Mouse (Mus musculus) kidney, embryonic 14.5 days (tissue): ENCODE measurements at regions not wholly inside any gene's neighbourhood (a gene's known extent, or its start where the extent isn't known, plus 50 kb on each side); places are given as distances from the start of the nearest gene placed in this dataset.

Source experiments
- ATAC-seq: fragments of 200-750 bp; cut with Nextera tagmentation; 2 replicates; pipeline ENCODE4 v1.8.0; 2017; ENCODE audit warnings: moderate number of reproducible peaks, mild to moderate bottlenecking, moderate TSS enrichment, moderate library complexity; ENCODE audit not compliant: low FRiP score, low TSS enrichment
- H3K27ac ChIP-seq: fragments of 300-500 bp; sonication (generic); 2 replicates; pipeline ENCODE4 v1.5.1; 2014; ENCODE audit warnings: low read depth, mild to moderate bottlenecking, low read length, moderate library complexity, mixed read lengths
- H3K27me3 ChIP-seq: fragments of 300-500 bp; sonication (generic); 2 replicates; pipeline ENCODE4 v1.6.1; 2014; ENCODE audit warnings: mild to moderate bottlenecking, low read length; ENCODE audit not compliant: control insufficient read depth, insufficient read depth
- H3K36me3 ChIP-seq: fragments of 300-500 bp; sonication (generic); 2 replicates; pipeline ENCODE4 v1.6.1; 2014; ENCODE audit warnings: low read length, mixed read lengths; ENCODE audit not compliant: control insufficient read depth, insufficient read depth
- H3K4me1 ChIP-seq: fragments of 300-500 bp; sonication (generic); 2 replicates; pipeline ENCODE4 v1.6.1; 2014; ENCODE audit warnings: low read length, mixed read lengths; ENCODE audit not compliant: control insufficient read depth, insufficient read depth
- H3K4me2 ChIP-seq: fragments of 300-500 bp; sonication (generic); replicated peaks from 2 replicates; pipeline ENCODE4 v1.6.1; 2014; ENCODE audit warnings: low read depth, mild to moderate bottlenecking, low read length
- H3K4me3 ChIP-seq: fragments of 300-500 bp; sonication (generic); 2 replicates; pipeline ENCODE4 v1.5.1; 2014; ENCODE audit warnings: mild to moderate bottlenecking, low read length
- H3K9ac ChIP-seq: fragments of 300-500 bp; sonication (generic); 2 replicates; pipeline ENCODE4 v1.6.1; 2014; ENCODE audit warnings: low read depth, mild to moderate bottlenecking, low read length, moderate library complexity
- H3K9me3 ChIP-seq: fragments of 300-500 bp; sonication (generic); 2 replicates; pipeline ENCODE4 v1.6.1; 2016; ENCODE audit warnings: low read length; ENCODE audit not compliant: control insufficient read depth
- WGBS: fragments of 180-500 bp; shearing (Covaris S2); extraction: QIAGEN DNeasy Blood & Tissue Kit; methylation state at CpG from one replicate; pipeline ENCODE4 v1.1.7; 2014; 5-methylcytosine and 5-hydroxymethylcytosine counted together

- Histone ChIP-seq H3K27ac (no peak overlapping the region), H3K4me1 (peaks cover 20% of the 10 kb centered on the region), H3K4me2 (no peak overlapping the region), H3K27me3 (no peaks in the 10 kb centered on the region), H3K9me3 (no peaks in the 10 kb centered on the region), H3K9ac (no peak overlapping the region), H3K4me3 (no peak overlapping the region), H3K36me3 (no peaks in the 10 kb centered on the region)
- no peak for ATAC-seq
- WGBS = 49% methylated on average over 6 of the region's 6 CpGs
Observed at GRCm38 (mm10) chr13:111940796-111941513, 132.2 kb upstream of the Map3k1 start.

DNA sequence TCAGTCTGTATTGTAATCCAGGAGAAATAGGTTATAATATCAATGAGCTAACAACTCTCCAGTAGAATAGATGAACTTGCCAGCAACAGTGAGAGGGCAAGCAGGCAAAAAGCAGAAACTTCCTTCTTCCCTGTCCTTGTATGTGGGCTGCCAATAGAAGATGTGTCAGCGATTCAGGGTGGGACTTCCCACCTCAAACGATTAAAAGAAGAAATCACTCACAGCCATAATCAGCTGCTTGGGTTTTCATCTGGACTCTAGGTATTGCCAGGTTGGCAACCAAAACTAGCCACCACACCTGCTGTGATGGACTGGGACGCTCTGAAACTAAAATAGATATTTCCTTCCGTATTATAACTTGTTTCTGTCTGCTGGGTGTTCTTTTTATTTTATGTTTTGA, 133.2 kb upstream of the Map3k1 start:
- Histone ChIP-seq H3K27ac (no peak overlapping the region), H3K4me1 (peaks cover 12% of the 10 kb centered on the region), H3K9ac (no peak overlapping the region; the same call in 1 of the 2 replicates), H3K4me3 (no peak overlapping the region), H3K27me3 (no peaks in the 10 kb centered on the region), H3K4me2 (no peak overlapping the region), H3K36me3 (no peaks in the 10 kb centered on the region), H3K9me3 (no peaks in the 10 kb centered on the region)
- no peak for ATAC-seq
- 93% methylated on average over 4 of the region's 4 CpGs for WGBS

DNA sequence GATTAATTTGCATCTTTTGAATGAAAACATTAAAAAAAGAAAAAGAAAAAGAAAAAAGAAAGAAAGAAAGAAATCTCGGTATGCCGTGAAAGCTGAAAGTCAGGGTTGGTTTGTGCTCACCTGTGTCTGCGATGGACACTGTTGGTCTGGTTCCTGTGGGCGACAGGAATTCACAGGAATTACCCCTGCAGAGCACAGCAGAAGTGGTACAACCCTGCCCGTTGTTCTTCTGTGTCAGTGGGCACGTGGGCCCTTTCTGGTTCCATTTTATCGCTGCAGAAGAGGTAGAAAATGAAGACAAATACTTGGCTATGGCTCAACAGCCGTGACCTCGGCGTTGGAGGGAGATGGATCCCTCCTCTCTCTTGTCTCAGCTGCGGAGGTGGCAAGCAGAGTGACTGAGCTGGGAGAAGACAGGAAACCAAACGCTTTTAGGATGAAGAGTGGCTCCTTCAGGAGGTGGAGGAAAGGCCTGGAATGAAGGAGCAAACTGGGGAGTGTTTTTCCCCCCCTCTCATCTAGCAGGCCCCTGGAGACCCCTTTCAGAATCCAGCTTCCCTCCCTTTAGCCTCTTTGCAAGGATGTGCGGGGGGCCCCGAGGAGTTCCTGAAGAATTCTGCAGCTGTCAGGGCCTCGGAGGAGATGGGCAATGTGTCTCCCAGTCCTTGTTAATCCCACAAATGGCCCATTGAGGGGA, 134.7 kb upstream of the Map3k1 start:
- ATAC-seq = no peak
- Histone ChIP-seq H3K4me1 (peaks cover 12% of the 10 kb centered on the region), H3K9me3 (no peaks in the 10 kb centered on the region), H3K27me3 (no peaks in the 10 kb centered on the region), H3K36me3 (no peaks in the 10 kb centered on the region), H3K27ac (no peak overlapping the region), H3K4me2 (no peak overlapping the region), H3K4me3 (no peak overlapping the region), H3K9ac (no peak overlapping the region)
- 50% methylated on average over 15 of the region's 15 CpGs for WGBS

- Histone ChIP-seq H3K4me2 (no peak overlapping the region), H3K4me1 (peaks cover 9% of the 10 kb centered on the region), H3K36me3 (no peaks in the 10 kb centered on the region), H3K9ac (no peak overlapping the region), H3K4me3 (no peak overlapping the region), H3K27ac (no peak overlapping the region), H3K9me3 (no peaks in the 10 kb centered on the region), H3K27me3 (no peaks in the 10 kb centered on the region)
- ATAC-seq = no peak
- 26% methylated on average over 5 of the region's 5 CpGs for WGBS
Observed at GRCm38 (mm10) chr13:111944089-111944406, 135.3 kb upstream of the Map3k1 start.

- H3K36me3 ChIP-seq = no peaks in the 10 kb centered on the region
- H3K9me3 ChIP-seq = no peaks in the 10 kb centered on the region
- no peaks in the 10 kb centered on the region; the same call in 1 of the 2 replicates for H3K4me1 ChIP-seq
- no peak for ATAC-seq
- H3K9ac ChIP-seq = no peak overlapping the region
- no peak overlapping the region for H3K27ac ChIP-seq
- no peak overlapping the region for H3K4me3 ChIP-seq
- 62% methylated on average over 4 of the region's 4 CpGs for WGBS
- H3K4me2 ChIP-seq = no peak overlapping the region
- H3K27me3 ChIP-seq = no peaks in the 10 kb centered on the region
Observed at GRCm38 (mm10) chr13:111946271-111946670, 137.5 kb upstream of the Map3k1 start.

GRCm38 (mm10) chr13:111946811-111947210, 138.0 kb upstream of the Map3k1 start:
- no peak for ATAC-seq
- no peaks in the 10 kb centered on the region; the same call in 1 of the 2 replicates for H3K4me1 ChIP-seq
- H3K4me2 ChIP-seq = no peak overlapping the region
- H3K36me3 ChIP-seq = no peaks in the 10 kb centered on the region
- no peaks in the 10 kb centered on the region for H3K27me3 ChIP-seq
- H3K9me3 ChIP-seq = no peaks in the 10 kb centered on the region
- H3K27ac ChIP-seq = no peak overlapping the region
- no peak overlapping the region for H3K4me3 ChIP-seq
- WGBS = 68% methylated on average over 8 of the region's 8 CpGs
- no peak overlapping the region for H3K9ac ChIP-seq

- Histone ChIP-seq H3K27me3 (no peaks in the 10 kb centered on the region), H3K4me1 (no peaks in the 10 kb centered on the region; the same call in none of the 2 replicates), H3K4me3 (no peak overlapping the region), H3K4me2 (no peak overlapping the region), H3K36me3 (no peaks in the 10 kb centered on the region), H3K27ac (no peak overlapping the region), H3K9me3 (no peaks in the 10 kb centered on the region), H3K9ac (no peak overlapping the region)
- ATAC-seq = no peak
- 55% methylated on average over 3 of the region's 3 CpGs for WGBS
Observed at GRCm38 (mm10) chr13:111948395-111948794, 139.6 kb upstream of the Map3k1 start.

DNA sequence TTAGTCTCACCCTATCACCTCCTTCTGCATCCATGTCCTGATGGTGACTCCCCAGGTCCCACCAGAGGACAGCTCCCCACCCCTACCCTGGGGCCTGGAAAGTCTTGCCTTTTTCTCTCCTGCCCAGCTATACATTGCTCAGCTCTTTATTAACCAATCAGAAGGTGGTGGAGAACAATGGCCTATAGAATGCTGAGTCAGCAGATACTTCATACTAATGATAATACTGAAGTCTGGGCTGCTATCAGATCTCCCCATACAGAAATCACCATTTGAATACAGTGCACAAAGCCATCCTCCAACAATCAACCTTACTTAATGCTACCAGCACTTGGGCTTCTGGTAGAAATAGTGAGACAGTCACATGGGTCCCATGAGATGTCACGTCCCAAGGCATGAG, 141.2 kb upstream of the Map3k1 start:
- H3K4me2 ChIP-seq = no peak overlapping the region
- no peaks in the 10 kb centered on the region for H3K9me3 ChIP-seq
- H3K4me1 ChIP-seq = peaks cover 13% of the 10 kb centered on the region
- H3K4me3 ChIP-seq = no peak overlapping the region
- H3K9ac ChIP-seq = no peak overlapping the region
- 88% methylated on average over 1 of the region's 1 CpGs for WGBS
- H3K27ac ChIP-seq = no peak overlapping the region
- no peak for ATAC-seq
- no peaks in the 10 kb centered on the region for H3K36me3 ChIP-seq
- no peaks in the 10 kb centered on the region for H3K27me3 ChIP-seq

- 43% methylated on average over 8 of the region's 8 CpGs for WGBS
- ATAC-seq = no peak
- H3K4me2 ChIP-seq = no peak overlapping the region; the same call in 1 of the 2 replicates
Observed at GRCm38 (mm10) chr13:111953860-111954519, 145.2 kb upstream of the Map3k1 start.

More at GRCm38 (mm10) chr13:111953860-111954519, 145.2 kb upstream of the Map3k1 start:
- Histone ChIP-seq H3K36me3 (no peaks in the 10 kb centered on the region), H3K4me1 (peaks cover 16% of the 10 kb centered on the region), H3K9ac (no peak overlapping the region), H3K9me3 (no peaks in the 10 kb centered on the region), H3K27ac (peak overlapping the region; percentile 57; the same call in 1 of the 2 replicates), H3K4me3 (no peak overlapping the region), H3K27me3 (no peaks in the 10 kb centered on the region)
